Mouse (Mus musculus): ENCODE measurements around the gene Armh3. TPM values are rescaled to one million over a fixed set of nuclear protein-coding genes. Genes with fewer than 3 reads are reported as not detected.

The Armh3 gene
- 1.9 and 2.2 TPM in 2 replicates for total RNA-seq (2012; rRNA removed)
- total RNA-seq (2014; rRNA removed): 1.1 and 1.3 TPM in 2 replicates
- 4.3 and 4.9 TPM in 2 replicates for polyA plus RNA-seq (2012; ENCODE audit: insufficient read length, low read depth)

- H3K27me3 ChIP-seq (replicated peaks): no peaks in the 10 kb centered on the region
- dilution Hi-C loops (cut with MboI; ENCODE audit: extremely low pct_ligation_motif_present, extremely low pct_unique_long_range_greater_than_20kb, low sequenced_read_pairs): no loop called here
- peak; percentile 94 for DNase-seq (ENCODE audit: extremely low read depth)
- H3K9ac ChIP-seq (ENCODE audit: insufficient read depth, low read depth): peak within 1 kb of the TSS; percentile 75
- H3K4me3 ChIP-seq (replicated peaks in 1 of 3; ENCODE audit: low read depth in 2 of 3, low read length in 2 of 3, poor library complexity in 1 of 3): peak within 1 kb of the TSS; percentile 55 to 77 (median 63)
- peaks cover 9% of the 10 kb centered on the region for H3K9me3 ChIP-seq (replicated peaks; ENCODE audit: low read length)
- H3K27ac ChIP-seq (ENCODE audit: insufficient read depth, low read depth): peak within 1 kb of the TSS; percentile 71
- H3K36me3 ChIP-seq (replicated peaks in 1 of 2; ENCODE audit: control insufficient read depth in 1 of 2, insufficient read depth in 1 of 2, low read length in 1 of 2): peaks cover 0 to 3% of the 10 kb centered on the region in 2 experiments
- in situ Hi-C loops (cut with MboI; ENCODE audit: low pct_ligation_motif_present, low pct_unique_long_range_greater_than_20kb, low sequenced_read_pairs): no loop called here
- H3K79me2 ChIP-seq (replicated peaks; ENCODE audit: control insufficient read depth, extremely low read depth, insufficient read depth, poor library complexity, severe bottlenecking): peaks cover 4% of the 10 kb centered on the region; the same call in 1 of the 2 replicates
- H3K4me2 ChIP-seq (ENCODE audit: insufficient read depth, low read depth, poor library complexity, severe bottlenecking): peak within 1 kb of the TSS; percentile 89
- peaks cover 8 to 25% of the 10 kb centered on the region in 2 experiments for H3K4me1 ChIP-seq (ENCODE audit: control insufficient read depth in 1 of 2, insufficient read depth in 2 of 2)
- TF ChIP-seq BHLHE40 (IDR thresholded peaks at IDR 0.05; ENCODE audit: low read depth, low read length) (peak; percentile 60), KAT2A (IDR thresholded peaks at IDR 0.05; ENCODE audit: insufficient replicate concordance, low read length) (peak; percentile 91; the same call in 1 of the 2 replicates), MXI1 (IDR thresholded peaks at IDR 0.05; ENCODE audit: low read depth, low read length) (peak; percentile 46; the same call in 1 of the 2 replicates), NRF1 (IDR thresholded peaks at IDR 0.05; ENCODE audit: low read depth, low read length) (peak; percentile 11; the same call in 1 of the 2 replicates), MAZ (IDR thresholded peaks at IDR 0.05; ENCODE audit: low read depth, low read length) (peak; percentile 73; the same call in 1 of the 2 replicates), POLR2AphosphoS2 (IDR thresholded peaks at IDR 0.05; ENCODE audit: low read depth, low read length) (no peak), UBTF (IDR thresholded peaks at IDR 0.05; ENCODE audit: low read depth, low read length) (peak; percentile 79; the same call in 1 of the 2 replicates), ELF1 (IDR thresholded peaks at IDR 0.05; ENCODE audit: low read depth, low read length) (peak; percentile 97), MYC (IDR thresholded peaks at IDR 0.05; ENCODE audit: low read depth, low read length) (peak; percentile 82), GABPA (IDR thresholded peaks at IDR 0.05; ENCODE audit: insufficient replicate concordance, low read depth, low read length) (peak; percentile 21; the same call in 1 of the 2 replicates), NELFE (IDR thresholded peaks at IDR 0.05; ENCODE audit: low read depth, low read length) (peak; percentile 25; the same call in 1 of the 2 replicates), SIN3A (IDR thresholded peaks at IDR 0.05; ENCODE audit: low read length) (peak; percentile 81), POLR2A (IDR thresholded peaks at IDR 0.05; ENCODE audit: low read depth, low read length) (peak; percentile 71), ZC3H11A (IDR thresholded peaks at IDR 0.05; ENCODE audit: low read depth, low read length) (no peak), EP300 (IDR thresholded peaks at IDR 0.05; ENCODE audit: low read length) (no peak), CHD2 (IDR thresholded peaks at IDR 0.05; ENCODE audit: low read length) (no peak; the same call in 1 of the 2 replicates), HCFC1 (IDR thresholded peaks at IDR 0.05; ENCODE audit: low read depth, low read length) (peak; percentile 95), IRF4 (IDR thresholded peaks at IDR 0.05; ENCODE audit: low read depth, low read length) (peak; percentile 36; the same call in 1 of the 2 replicates), CTCF (conservative IDR thresholded peaks at IDR 0.05 in 1 of 2, IDR thresholded peaks at IDR 0.05 in 1 of 2; ENCODE audit: low read depth in 2 of 2, low read length in 2 of 2) (peak in 1 of 2 experiments; percentile 35; a peak in 2 of 4 replicates), ZMIZ1 (IDR thresholded peaks at IDR 0.05; ENCODE audit: low read depth, low read length) (0 out of 2 replicates have a peak, but pooled peaks have one; percentile 12)
Observed at GRCm38 (mm10) chr19:45997785-45998693, at the start of gene Armh3. TSS of gene Armh3 (minus strand) at chr19:45998488.

Data from CH12.LX (cell line).